Mouse (Mus musculus): ENCODE measurements around the gene Tas2r143.

GRCm38 (mm10) chr6:42419443-42419842 lies 19.4 kb downstream of the Tas2r143 start:
- TF ChIP-seq CTCF (IDR thresholded peaks at IDR 0.05; ENCODE audit: low read depth) = no peak
- TF ChIP-seq EP300 (IDR thresholded peaks at IDR 0.05; ENCODE audit: low read depth) = no peak

Data from heart, postnatal 0 days (tissue).